Mouse (Mus musculus): ENCODE data around the gene Slc6a13. TPM values are rescaled to one million over a fixed set of nuclear protein-coding genes. Genes with fewer than 3 reads are reported as not detected.

Gene Slc6a13
- polyA plus RNA-seq, 1 experiment from 2014 or later, result 2.2 TPM

- ATAC-seq (ENCODE audit: low FRiP score), result peak; percentile 91
- WGBS, result 17% methylated on average over 17 of the region's 17 CpGs
- Histone ChIP-seq H3K4me2 (replicated peaks; ENCODE audit: low read depth, low read length) (peak overlapping the region; percentile 58), H3K4me1 (replicated peaks; ENCODE audit: control insufficient read depth, insufficient read depth, low read length) (no peaks in the 10 kb centered on the region), H3K27ac (ENCODE audit: low read depth, low read length) (peak overlapping the region; percentile 65; the same call in 1 of the 2 replicates), H3K9me3 (ENCODE audit: control insufficient read depth, low read length) (no peaks in the 10 kb centered on the region), H3K27me3 (ENCODE audit: control insufficient read depth, insufficient read depth, low read length) (no peaks in the 10 kb centered on the region), H3K36me3 (ENCODE audit: control insufficient read depth, insufficient read depth, low read length) (no peaks in the 10 kb centered on the region), H3K9ac (ENCODE audit: low read depth, low read length) (peak overlapping the region; percentile 33; the same call in 1 of the 2 replicates), H3K4me3 (ENCODE audit: low read depth, low read length) (peak overlapping the region; percentile 31)
- peak; percentile 90 for DNase-seq (ENCODE audit: low spot score)
Observed at GRCm38 (mm10) chr6:121272075-121272800, 27.8 kb upstream of the Slc6a13 start.

- no peaks in the 10 kb centered on the region for H3K27me3 ChIP-seq (ENCODE audit: control insufficient read depth, insufficient read depth, low read length)
- ATAC-seq (ENCODE audit: low FRiP score), result no peak
Observed at GRCm38 (mm10) chr6:121274356-121274755, 25.7 kb upstream of the Slc6a13 start.

DNA sequence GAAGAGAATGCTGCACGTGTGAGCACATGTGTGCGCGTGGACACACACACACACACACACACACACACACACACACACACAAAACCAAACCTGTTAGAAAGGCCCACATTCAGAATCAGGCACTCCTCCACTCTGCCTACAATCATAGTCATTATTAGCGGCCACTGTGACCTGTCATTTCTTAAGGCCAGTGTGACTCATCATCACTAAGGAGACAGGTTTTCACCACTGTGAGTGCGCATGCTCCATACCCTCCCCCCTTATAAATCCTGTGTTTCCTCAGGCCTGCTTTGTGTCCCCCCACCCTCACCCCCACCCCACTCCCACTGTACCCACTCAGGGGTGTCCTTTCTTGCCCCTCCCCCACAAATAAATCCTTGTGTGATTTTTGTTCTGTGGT is 15.9 kb upstream of the Slc6a13 start:
- Histone ChIP-seq H3K27me3 (ENCODE audit: control insufficient read depth, insufficient read depth, low read length) (no peaks in the 10 kb centered on the region), H3K27ac (ENCODE audit: low read depth, low read length) (no peak overlapping the region), H3K9ac (ENCODE audit: low read depth, low read length) (no peak overlapping the region), H3K9me3 (ENCODE audit: control insufficient read depth, low read length) (no peaks in the 10 kb centered on the region), H3K4me1 (replicated peaks; ENCODE audit: control insufficient read depth, insufficient read depth, low read length) (no peaks in the 10 kb centered on the region), H3K4me2 (replicated peaks; ENCODE audit: low read depth, low read length) (no peak overlapping the region), H3K4me3 (ENCODE audit: low read depth, low read length) (no peak overlapping the region), H3K36me3 (ENCODE audit: control insufficient read depth, insufficient read depth, low read length) (no peaks in the 10 kb centered on the region)
- ATAC-seq (ENCODE audit: low FRiP score), result no peak
- 88% methylated on average over 5 of the region's 5 CpGs for WGBS
- no peak for DNase-seq (ENCODE audit: low spot score)

More at GRCm38 (mm10) chr6:121274356-121274755, 25.7 kb upstream of the Slc6a13 start:
- Histone ChIP-seq H3K9ac (ENCODE audit: low read depth, low read length) (no peak overlapping the region), H3K4me1 (replicated peaks; ENCODE audit: control insufficient read depth, insufficient read depth, low read length) (no peaks in the 10 kb centered on the region), H3K36me3 (ENCODE audit: control insufficient read depth, insufficient read depth, low read length) (no peaks in the 10 kb centered on the region), H3K4me2 (replicated peaks; ENCODE audit: low read depth, low read length) (no peak overlapping the region), H3K4me3 (ENCODE audit: low read depth, low read length) (no peak overlapping the region), H3K9me3 (ENCODE audit: control insufficient read depth, low read length) (no peaks in the 10 kb centered on the region), H3K27ac (ENCODE audit: low read depth, low read length) (no peak overlapping the region)
- DNase-seq (ENCODE audit: low spot score), result peak; percentile 61
- 82% methylated on average over 3 of the region's 3 CpGs for WGBS

DNA sequence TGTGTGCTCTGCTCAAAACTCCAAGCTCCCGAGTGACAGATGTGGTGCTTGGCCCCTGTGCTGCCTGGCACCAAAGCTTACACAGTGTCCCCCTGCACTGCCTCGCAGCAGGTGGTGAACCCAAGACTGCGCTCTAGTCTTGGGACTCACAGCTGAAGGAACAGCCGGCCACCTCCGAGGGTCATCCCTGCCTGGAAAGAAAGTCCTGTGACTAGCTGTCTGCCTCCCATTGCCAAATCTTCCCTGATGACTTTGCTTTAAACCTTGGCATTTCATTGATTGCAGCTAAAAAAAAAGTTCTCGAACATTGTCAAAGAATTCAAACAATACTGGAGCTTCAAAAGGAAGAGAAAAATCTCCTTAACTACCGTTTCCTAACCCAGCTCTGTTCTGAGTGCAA is 710 bp upstream of the Slc6a13 start:
- Histone ChIP-seq H3K4me3 (ENCODE audit: low read depth, low read length) (no peak overlapping the region), H3K9me3 (ENCODE audit: control insufficient read depth, low read length) (no peaks in the 10 kb centered on the region), H3K27me3 (ENCODE audit: control insufficient read depth, insufficient read depth, low read length) (no peaks in the 10 kb centered on the region), H3K27ac (ENCODE audit: low read depth, low read length) (no peak overlapping the region), H3K4me2 (replicated peaks; ENCODE audit: low read depth, low read length) (no peak overlapping the region), H3K4me1 (replicated peaks; ENCODE audit: control insufficient read depth, insufficient read depth, low read length) (peaks cover 4% of the 10 kb centered on the region; the same call in 1 of the 2 replicates), H3K9ac (ENCODE audit: low read depth, low read length) (no peak overlapping the region), H3K36me3 (ENCODE audit: control insufficient read depth, insufficient read depth, low read length) (no peaks in the 10 kb centered on the region)
- 50% methylated on average over 7 of the region's 7 CpGs for WGBS
- DNase-seq (ENCODE audit: low spot score) (no peak), ATAC-seq (ENCODE audit: low FRiP score) (no peak)

GRCm38 (mm10) chr6:121300504-121300903 is 477 bp downstream of the Slc6a13 start:
- Histone ChIP-seq H3K9ac (ENCODE audit: low read depth, low read length) (no peak overlapping the region), H3K27me3 (ENCODE audit: control insufficient read depth, insufficient read depth, low read length) (no peaks in the 10 kb centered on the region), H3K4me3 (ENCODE audit: low read depth, low read length) (no peak overlapping the region), H3K4me1 (replicated peaks; ENCODE audit: control insufficient read depth, insufficient read depth, low read length) (peaks cover 4% of the 10 kb centered on the region; the same call in 1 of the 2 replicates), H3K9me3 (ENCODE audit: control insufficient read depth, low read length) (no peaks in the 10 kb centered on the region), H3K4me2 (replicated peaks; ENCODE audit: low read depth, low read length) (no peak overlapping the region), H3K36me3 (ENCODE audit: control insufficient read depth, insufficient read depth, low read length) (no peaks in the 10 kb centered on the region), H3K27ac (ENCODE audit: low read depth, low read length) (no peak overlapping the region)
- 44% methylated on average over 9 of the region's 9 CpGs for WGBS
- DNase-seq (ENCODE audit: low spot score), result no peak
- peak; percentile 48; the same call in 1 of the 2 replicates for ATAC-seq (ENCODE audit: low FRiP score)

DNA sequence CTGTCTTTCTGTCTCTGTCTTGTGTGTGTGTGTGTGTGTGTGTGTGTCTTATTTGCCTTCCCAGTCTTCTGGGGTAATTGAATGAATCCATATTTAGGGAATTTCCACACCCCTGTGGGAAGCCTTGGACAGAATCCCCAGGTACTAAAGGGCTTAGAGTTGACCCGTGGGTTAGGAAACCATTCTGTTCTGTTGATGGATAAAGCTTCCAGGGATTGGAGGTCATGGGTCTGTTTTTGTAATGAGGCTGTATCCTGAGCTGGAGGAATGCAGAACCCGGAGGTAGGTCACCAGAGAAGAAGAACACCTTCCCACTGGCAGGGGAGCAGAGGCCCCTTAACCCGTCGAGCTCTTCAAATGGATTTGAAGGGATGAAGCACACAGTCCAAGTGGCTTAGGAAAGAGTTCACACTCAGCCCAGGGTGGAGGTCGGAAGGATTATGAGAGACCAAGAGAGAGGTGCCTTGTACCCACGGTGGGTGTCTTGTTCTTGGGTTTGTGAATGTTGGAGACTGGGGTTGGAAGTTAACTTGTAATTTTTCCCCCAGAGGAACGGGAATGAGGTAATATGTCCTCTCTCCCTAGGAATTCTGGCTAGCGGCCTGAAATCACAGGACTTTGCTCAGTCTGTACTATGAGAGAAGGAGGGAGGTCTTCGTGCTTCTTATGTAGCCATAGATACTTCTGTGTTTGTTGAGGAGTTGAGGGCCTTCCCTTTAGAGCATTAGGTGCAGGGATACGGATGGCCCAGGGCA is 3.6 kb downstream of the Slc6a13 start:
- Histone ChIP-seq H3K27me3 (ENCODE audit: control insufficient read depth, insufficient read depth, low read length) (no peaks in the 10 kb centered on the region), H3K36me3 (ENCODE audit: control insufficient read depth, insufficient read depth, low read length) (no peaks in the 10 kb centered on the region), H3K4me2 (replicated peaks; ENCODE audit: low read depth, low read length) (no peak overlapping the region), H3K9me3 (ENCODE audit: control insufficient read depth, low read length) (no peaks in the 10 kb centered on the region), H3K27ac (ENCODE audit: low read depth, low read length) (no peak overlapping the region), H3K4me3 (ENCODE audit: low read depth, low read length) (no peak overlapping the region), H3K4me1 (replicated peaks; ENCODE audit: control insufficient read depth, insufficient read depth, low read length) (peaks cover 4% of the 10 kb centered on the region; the same call in 1 of the 2 replicates), H3K9ac (ENCODE audit: low read depth, low read length) (no peak overlapping the region)
- DNase-seq (ENCODE audit: low spot score) (no peak), ATAC-seq (ENCODE audit: low FRiP score) (no peak)
- 69% methylated on average over 10 of the region's 10 CpGs for WGBS

DNA sequence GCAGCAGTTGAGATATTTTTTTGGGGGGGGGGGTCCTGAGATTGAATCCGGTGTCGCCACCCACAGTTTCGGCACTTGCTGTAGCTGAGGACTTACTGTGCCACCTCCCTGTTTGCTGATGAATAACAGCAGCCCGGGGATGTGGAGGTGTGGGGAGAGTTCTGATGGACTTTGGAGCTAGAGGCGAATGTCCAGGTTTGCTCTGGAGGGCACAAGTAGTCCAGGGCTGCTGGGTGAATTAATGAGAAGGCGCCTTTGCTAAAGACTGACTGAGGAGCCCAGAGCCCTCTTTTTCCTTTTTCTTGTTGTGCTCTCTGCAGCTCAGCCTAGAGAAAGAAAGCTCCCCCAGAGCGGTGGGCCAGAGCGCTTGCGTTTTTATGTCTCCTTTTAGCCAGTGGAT is 4.6 kb downstream of the Slc6a13 start:
- Histone ChIP-seq H3K27ac (ENCODE audit: low read depth, low read length) (no peak overlapping the region), H3K36me3 (ENCODE audit: control insufficient read depth, insufficient read depth, low read length) (no peaks in the 10 kb centered on the region), H3K9me3 (ENCODE audit: control insufficient read depth, low read length) (no peaks in the 10 kb centered on the region), H3K4me3 (ENCODE audit: low read depth, low read length) (no peak overlapping the region), H3K4me2 (replicated peaks; ENCODE audit: low read depth, low read length) (no peak overlapping the region), H3K9ac (ENCODE audit: low read depth, low read length) (no peak overlapping the region), H3K4me1 (replicated peaks; ENCODE audit: control insufficient read depth, insufficient read depth, low read length) (peaks cover 3% of the 10 kb centered on the region; the same call in 1 of the 2 replicates), H3K27me3 (ENCODE audit: control insufficient read depth, insufficient read depth, low read length) (no peaks in the 10 kb centered on the region)
- ATAC-seq (ENCODE audit: low FRiP score), result no peak
- 87% methylated on average over 9 of the region's 9 CpGs for WGBS
- DNase-seq (ENCODE audit: low spot score), result no peak

- Histone ChIP-seq H3K4me3 (ENCODE audit: low read depth, low read length) (no peak overlapping the region), H3K9ac (ENCODE audit: low read depth, low read length) (no peak overlapping the region), H3K4me2 (replicated peaks; ENCODE audit: low read depth, low read length) (no peak overlapping the region), H3K9me3 (ENCODE audit: control insufficient read depth, low read length) (no peaks in the 10 kb centered on the region), H3K4me1 (replicated peaks; ENCODE audit: control insufficient read depth, insufficient read depth, low read length) (no peaks in the 10 kb centered on the region; the same call in 1 of the 2 replicates), H3K36me3 (ENCODE audit: control insufficient read depth, insufficient read depth, low read length) (no peaks in the 10 kb centered on the region), H3K27ac (ENCODE audit: low read depth, low read length) (no peak overlapping the region), H3K27me3 (ENCODE audit: control insufficient read depth, insufficient read depth, low read length) (no peaks in the 10 kb centered on the region)
- ATAC-seq (ENCODE audit: low FRiP score), result no peak
- 91% methylated on average over 3 of the region's 3 CpGs for WGBS
- DNase-seq (ENCODE audit: low spot score), result no peak
Observed at GRCm38 (mm10) chr6:121305571-121305970, 5.5 kb downstream of the Slc6a13 start.
